Mouse (Mus musculus) natural killer cell, adult 2 months (primary cell): Measurements from ENCODE around the gene Lancl3.
"Not testable (repeated sequence)": the region's sequence is repeated elsewhere in the genome, so short reads cannot be mapped to it uniquely, and the experiment has no call there.

Experiments used
- DNase-seq, 2 experiments: peaks; one replicate each; pipeline ENCODE4 v3.0.0; 2022; ENCODE audit warnings: low spot score in 2 of 2

Gene Lancl3

DNA sequence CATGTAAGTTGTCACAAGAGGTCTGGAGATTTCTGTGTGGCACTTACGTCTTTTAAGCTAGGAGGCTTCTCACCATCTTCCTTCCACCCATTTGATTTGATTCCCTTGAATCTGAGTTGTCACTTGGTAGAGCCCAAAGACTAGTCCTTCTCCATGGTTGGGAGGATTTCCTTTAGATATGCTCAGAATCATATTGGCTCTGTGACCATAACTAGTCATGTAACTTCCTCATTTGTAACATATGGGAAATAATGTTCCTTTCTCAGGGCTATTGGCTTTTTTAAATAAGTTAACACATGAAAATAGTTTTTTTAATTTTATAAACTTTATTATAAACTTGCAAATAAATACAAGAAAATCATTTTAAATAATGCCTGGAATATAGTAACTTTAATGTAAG is 59.6 kb downstream of the Lancl3 start:
- no peak for DNase-seq

DNA sequence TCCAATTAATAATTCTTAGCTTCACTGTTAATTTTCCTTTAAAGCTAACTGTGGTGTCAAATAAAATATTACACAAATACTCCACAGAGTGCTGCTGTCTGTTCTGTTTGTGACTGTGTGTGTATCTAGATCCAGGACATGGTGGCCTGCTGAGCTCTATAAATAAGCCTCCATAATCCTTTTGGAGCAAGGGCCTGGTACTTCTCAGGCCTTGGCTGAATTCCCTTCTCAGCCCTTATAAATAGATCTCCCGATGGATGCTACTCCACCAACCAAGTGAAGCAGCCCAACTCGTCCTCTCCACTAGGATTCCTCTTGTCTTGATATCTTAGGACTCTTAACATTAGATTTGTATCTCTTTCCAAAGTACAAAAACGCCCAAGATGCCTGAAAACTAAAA is 71.4 kb downstream of the Lancl3 start:
- DNase-seq: no peak

GRCm38 (mm10) chrX:9271947-9272459 is 72.3 kb downstream of the Lancl3 start:
- no peak for DNase-seq

- DNase-seq: peak; percentile 34 to 50
Measured at GRCm38 (mm10) chrX:9272460-9273361, 73.0 kb downstream of the Lancl3 start, which contains the start of gene Xk. Gene Xk, plus strand, starts transcription at chrX:9272756.

DNA sequence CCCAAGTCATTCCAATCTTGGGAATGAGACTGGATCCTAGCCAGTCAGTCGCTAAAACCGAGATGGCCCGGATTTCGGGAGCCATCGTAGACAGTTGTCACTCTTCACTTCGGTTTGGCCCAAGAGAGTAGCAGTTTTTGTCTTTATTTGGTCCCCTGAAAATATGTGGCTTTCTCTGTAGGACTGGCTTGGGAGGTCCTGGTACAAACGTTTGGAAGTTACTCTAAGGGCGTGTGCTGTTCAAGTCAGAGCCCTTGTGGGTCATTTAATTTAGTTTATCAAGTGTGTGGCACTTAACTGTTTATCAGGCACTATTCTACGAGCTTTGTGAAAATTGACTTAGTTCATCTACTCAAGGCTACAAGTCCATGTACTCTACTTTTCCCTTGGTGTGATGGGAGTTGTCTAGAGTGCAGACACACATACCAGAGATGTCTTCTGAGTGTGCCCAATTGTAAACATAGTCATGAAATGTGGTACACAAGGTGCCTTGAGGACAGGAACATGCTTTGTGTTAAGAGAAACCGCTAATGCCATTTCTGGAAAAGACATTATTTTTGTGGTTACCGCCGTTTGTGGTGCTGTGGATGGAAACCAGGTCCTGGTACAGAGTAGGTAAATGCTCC is 73.8 kb downstream of the Lancl3 start:
- no peak for DNase-seq

GRCm38 (mm10) chrX:9274321-9274720 is 74.6 kb downstream of the Lancl3 start:
- no peak for DNase-seq

DNA sequence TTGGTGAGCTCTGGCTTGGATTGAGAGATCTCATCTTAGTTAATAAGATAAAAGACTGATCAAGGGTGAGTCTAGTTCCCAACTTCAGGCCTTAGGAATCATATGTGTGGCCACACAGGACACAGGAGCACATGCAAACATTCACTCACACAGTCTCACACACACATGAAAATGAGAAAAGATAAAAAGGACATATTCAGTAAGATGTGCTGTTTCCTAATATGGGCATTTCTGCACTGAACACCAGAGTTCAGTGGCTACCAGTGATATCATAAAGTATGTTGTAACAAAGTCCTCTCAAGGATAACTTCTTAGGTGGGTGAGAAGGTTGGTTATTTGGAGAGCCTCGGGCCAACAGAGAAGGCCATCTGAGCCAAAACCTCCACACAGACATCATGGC is 83.8 kb downstream of the Lancl3 start, which contains the start of gene H2al1m:
Gene H2al1m (plus strand): TSS at position 301 of the 400 bp plus-strand sequence.
- DNase-seq: not testable (repeated sequence)

- not testable (repeated sequence) for DNase-seq
Measured at GRCm38 (mm10) chrX:9293140-9293829, 93.6 kb downstream of the Lancl3 start.

DNA sequence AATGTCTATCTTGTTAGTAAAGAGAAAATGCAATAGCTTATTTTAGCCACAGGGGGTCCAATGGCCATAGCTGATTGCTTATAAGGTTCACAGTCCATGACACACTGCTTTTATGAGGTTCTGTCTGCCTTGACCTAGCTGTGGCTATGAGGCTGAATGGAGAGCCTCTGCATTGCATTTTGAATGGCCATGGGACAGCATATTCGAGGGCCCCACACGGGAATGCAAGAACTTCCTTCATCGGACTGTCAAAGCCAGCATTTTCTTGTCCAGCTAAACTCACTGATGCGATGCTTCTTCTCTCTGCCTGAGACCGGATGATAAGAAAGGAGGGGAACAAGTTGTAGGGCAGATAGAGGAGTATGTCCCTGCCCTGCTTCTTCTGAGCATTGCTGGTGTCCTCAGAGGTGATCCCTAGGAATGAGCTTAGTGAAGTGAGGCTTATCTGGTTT is 98.7 kb downstream of the Lancl3 start:
- no peak for DNase-seq

- DNase-seq: no peak
Measured at GRCm38 (mm10) chrX:9302791-9303190, 103.1 kb downstream of the Lancl3 start.

GRCm38 (mm10) chrX:9303455-9303854 is 103.8 kb downstream of the Lancl3 start:
- no peak for DNase-seq

- not testable (repeated sequence) for DNase-seq
Measured at GRCm38 (mm10) chrX:9316457-9316856, 116.8 kb downstream of the Lancl3 start.
